Mouse (Mus musculus) intestine, postnatal 0 days (tissue): Measurements from ENCODE around the gene Rassf5. TPM values are rescaled to one million over a fixed set of nuclear protein-coding genes. Genes with fewer than 3 reads are reported as not detected.

ENCODE experiments used
- ATAC-seq: fragments of 200-750 bp; cut with Nextera tagmentation; 2 replicates; pipeline ENCODE4 v1.8.0; 2017; ENCODE audit warnings: mild to moderate bottlenecking, moderate TSS enrichment, moderate library complexity
- H3K27ac ChIP-seq: fragments of 300-500 bp; sonication (generic); 2 replicates; pipeline ENCODE4 v1.5.1; 2014; ENCODE audit warnings: mild to moderate bottlenecking, low read depth, low read length, moderate library complexity
- H3K27me3 ChIP-seq: fragments of 300-500 bp; sonication (generic); replicated peaks from 2 replicates; pipeline ENCODE4 v1.6.1; 2014; ENCODE audit warnings: low read length, mixed read lengths; ENCODE audit not compliant: control insufficient read depth, insufficient read depth
- H3K36me3 ChIP-seq: fragments of 300-500 bp; sonication (generic); 2 replicates; pipeline ENCODE4 v1.6.1; 2014; ENCODE audit warnings: mild to moderate bottlenecking, moderate library complexity; ENCODE audit not compliant: control insufficient read depth, insufficient read depth
- H3K4me1 ChIP-seq: fragments of 300-500 bp; sonication (generic); replicated peaks from 2 replicates; pipeline ENCODE4 v1.6.1; 2014; ENCODE audit warnings: antibody characterized with exemption, low read length, mixed read lengths; ENCODE audit not compliant: control insufficient read depth, insufficient read depth
- H3K4me2 ChIP-seq: fragments of 300-500 bp; sonication (generic); replicated peaks from 2 replicates; pipeline ENCODE4 v1.6.1; 2014; ENCODE audit warnings: low read depth, mild to moderate bottlenecking, moderate library complexity
- H3K4me3 ChIP-seq: fragments of 300-500 bp; sonication (generic); 2 replicates; pipeline ENCODE4 v1.5.1; 2014; ENCODE audit warnings: low read depth, low read length
- H3K9ac ChIP-seq: fragments of 300-500 bp; sonication (generic); 2 replicates; pipeline ENCODE4 v1.6.1; 2014; ENCODE audit warnings: mild to moderate bottlenecking, low read depth, low read length
- H3K9me3 ChIP-seq: fragments of 300-500 bp; sonication (generic); 2 replicates; pipeline ENCODE4 v1.6.1; 2016; ENCODE audit warnings: mixed run types; ENCODE audit not compliant: control insufficient read depth
- CTCF ChIP-seq: sonication (generic); IDR thresholded peaks from 2 replicates; pipeline ENCODE4 v1.5.1; 2016; ENCODE audit warnings: low read depth, mild to moderate bottlenecking, control low read depth, antibody characterized with exemption, moderate library complexity
- WGBS: fragments of 180-500 bp; shearing (Covaris S2); extraction: QIAGEN DNeasy Blood & Tissue Kit; methylation state at CpG from one replicate; pipeline ENCODE4 v1.1.7; 2014; 5-methylcytosine and 5-hydroxymethylcytosine counted together
- polyA plus RNA-seq: library from polyadenylated mRNA; unstranded; fragments of >200 nt; fragmentation: Nextera tagmentation; extraction: Ambion mirVana; gene quantifications from 2 replicates; pipeline ENCODE4 v1.2.1, GENCODE M21; 2015

Gene Rassf5
- polyA plus RNA-seq, 1 experiment from 2014 or later, result 6.4 TPM

GRCm38 (mm10) chr1:131183201-131183600 is 61.9 kb downstream of the Rassf5 start:
- no peak for TF ChIP-seq CTCF
- 85% methylated on average over 7 of the region's 7 CpGs for WGBS
- Histone ChIP-seq H3K4me1 (no peaks in the 10 kb centered on the region), H3K27ac (no peak overlapping the region), H3K4me2 (no peak overlapping the region), H3K9me3 (no peaks in the 10 kb centered on the region), H3K36me3 (peaks cover 7% of the 10 kb centered on the region; the same call in 1 of the 2 replicates), H3K27me3 (no peaks in the 10 kb centered on the region), H3K4me3 (no peak overlapping the region), H3K9ac (no peak overlapping the region)
- no peak for ATAC-seq

- H3K27ac ChIP-seq, result no peak overlapping the region
- 60% methylated on average over 9 of the region's 9 CpGs for WGBS
- peaks cover 16% of the 10 kb centered on the region for H3K36me3 ChIP-seq
- H3K9ac ChIP-seq, result no peak overlapping the region
- H3K4me1 ChIP-seq, result no peaks in the 10 kb centered on the region
- H3K4me2 ChIP-seq, result no peak overlapping the region
- H3K4me3 ChIP-seq, result no peak overlapping the region
- no peaks in the 10 kb centered on the region for H3K9me3 ChIP-seq
- TF ChIP-seq CTCF, result peak; percentile 93
- peak; percentile 56; the same call in 1 of the 2 replicates for ATAC-seq
- H3K27me3 ChIP-seq, result no peaks in the 10 kb centered on the region
These were observed 63.2 kb downstream of the Rassf5 start for GRCm38 (mm10) chr1:131181642-131182527.

DNA sequence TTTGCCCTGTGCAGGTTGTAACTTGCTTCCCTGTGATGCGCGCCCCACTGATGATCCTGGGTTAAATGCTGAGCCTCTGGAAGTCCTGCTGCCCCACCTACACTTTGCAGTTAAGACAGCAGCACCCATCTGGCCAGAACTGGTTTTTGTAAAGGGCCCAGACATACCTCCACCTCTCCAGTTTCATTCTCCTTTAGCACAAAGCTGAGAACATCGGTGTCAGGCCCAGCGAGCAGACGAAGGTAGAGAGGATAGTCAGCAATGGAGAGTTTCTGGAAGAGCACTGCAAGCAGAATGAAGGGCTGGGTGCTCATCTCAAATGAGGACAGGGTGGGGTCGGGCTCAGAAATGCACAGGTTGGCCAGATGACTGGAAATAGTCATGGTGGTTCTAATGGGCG is 64.7 kb downstream of the Rassf5 start:
- no peak for ATAC-seq
- Histone ChIP-seq H3K4me2 (no peak overlapping the region), H3K9ac (no peak overlapping the region), H3K4me1 (no peaks in the 10 kb centered on the region), H3K36me3 (peaks cover 30% of the 10 kb centered on the region), H3K9me3 (no peaks in the 10 kb centered on the region), H3K27me3 (no peaks in the 10 kb centered on the region), H3K27ac (no peak overlapping the region), H3K4me3 (no peak overlapping the region)
- 95% methylated on average over 7 of the region's 7 CpGs for WGBS
- TF ChIP-seq CTCF, result no peak

DNA sequence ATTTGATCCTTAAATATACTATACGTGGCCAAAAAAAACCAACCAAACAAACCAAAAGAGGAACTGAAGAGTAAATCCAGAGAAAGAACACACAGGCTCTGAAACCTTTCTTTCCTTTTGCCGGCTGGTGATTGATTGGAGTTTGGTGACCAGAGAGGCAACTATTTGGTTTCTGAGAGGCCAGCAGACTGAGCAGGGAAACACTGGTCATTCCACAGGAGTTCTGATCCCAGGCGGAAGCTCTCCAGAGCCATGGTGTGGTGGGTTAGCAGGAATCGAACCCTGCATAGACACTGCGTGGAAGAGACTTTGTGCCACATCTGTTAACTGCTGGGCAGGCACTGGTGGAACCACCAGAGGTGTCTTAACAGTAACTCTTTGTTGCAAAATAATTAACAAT is 67.0 kb downstream of the Rassf5 start:
- no peaks in the 10 kb centered on the region for H3K4me1 ChIP-seq
- 77% methylated on average over 5 of the region's 5 CpGs for WGBS
- H3K27ac ChIP-seq, result no peak overlapping the region
- no peaks in the 10 kb centered on the region for H3K9me3 ChIP-seq
- H3K4me3 ChIP-seq, result no peak overlapping the region
- no peak overlapping the region for H3K9ac ChIP-seq
- peaks cover 35% of the 10 kb centered on the region for H3K36me3 ChIP-seq
- ATAC-seq, result no peak
- no peak overlapping the region for H3K4me2 ChIP-seq
- no peak for TF ChIP-seq CTCF
- no peaks in the 10 kb centered on the region for H3K27me3 ChIP-seq

DNA sequence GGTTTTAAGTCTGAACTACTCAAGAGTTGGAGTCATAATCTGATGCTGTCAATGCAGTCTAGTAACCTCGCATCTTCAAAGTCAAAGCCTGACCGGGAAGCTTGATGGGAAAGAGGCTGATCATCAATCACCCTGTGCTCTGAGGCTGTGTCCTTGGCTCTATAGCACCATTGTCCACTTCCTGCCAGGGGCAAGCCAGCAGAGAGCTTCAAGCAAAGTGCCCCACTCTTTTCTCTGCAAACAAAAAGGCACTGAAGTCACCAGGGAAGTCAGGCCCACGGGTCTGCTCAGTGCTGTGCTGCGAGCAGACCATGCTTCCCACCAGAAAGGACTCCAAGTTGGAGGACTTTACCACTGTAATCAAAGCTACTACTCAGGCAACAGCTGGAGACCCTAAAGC is 67.8 kb downstream of the Rassf5 start:
- H3K36me3 ChIP-seq, result peaks cover 41% of the 10 kb centered on the region
- no peak overlapping the region for H3K4me2 ChIP-seq
- no peak overlapping the region for H3K4me3 ChIP-seq
- no peak for TF ChIP-seq CTCF
- 78% methylated on average over 4 of the region's 4 CpGs for WGBS
- no peak for ATAC-seq
- no peaks in the 10 kb centered on the region for H3K4me1 ChIP-seq
- H3K9me3 ChIP-seq, result no peaks in the 10 kb centered on the region
- H3K9ac ChIP-seq, result no peak overlapping the region
- H3K27ac ChIP-seq, result no peak overlapping the region
- no peaks in the 10 kb centered on the region for H3K27me3 ChIP-seq

- no peak overlapping the region for H3K4me2 ChIP-seq
- no peaks in the 10 kb centered on the region for H3K9me3 ChIP-seq
- no peak overlapping the region for H3K9ac ChIP-seq
- no peaks in the 10 kb centered on the region for H3K27me3 ChIP-seq
- ATAC-seq, result no peak
- H3K36me3 ChIP-seq, result peaks cover 55% of the 10 kb centered on the region
- TF ChIP-seq CTCF, result no peak
- 94% methylated on average over 8 of the region's 8 CpGs for WGBS
- no peaks in the 10 kb centered on the region for H3K4me1 ChIP-seq
- no peak overlapping the region for H3K27ac ChIP-seq
- no peak overlapping the region for H3K4me3 ChIP-seq
These were observed 69.2 kb downstream of the Rassf5 start for GRCm38 (mm10) chr1:131175819-131176218.
